Mouse (Mus musculus): Measurements from ENCODE around the gene Olfr1335.
"Not testable (repeated sequence)": the region's sequence is repeated elsewhere in the genome, so short reads cannot be mapped to it uniquely, and the experiment has no call there.

DNA sequence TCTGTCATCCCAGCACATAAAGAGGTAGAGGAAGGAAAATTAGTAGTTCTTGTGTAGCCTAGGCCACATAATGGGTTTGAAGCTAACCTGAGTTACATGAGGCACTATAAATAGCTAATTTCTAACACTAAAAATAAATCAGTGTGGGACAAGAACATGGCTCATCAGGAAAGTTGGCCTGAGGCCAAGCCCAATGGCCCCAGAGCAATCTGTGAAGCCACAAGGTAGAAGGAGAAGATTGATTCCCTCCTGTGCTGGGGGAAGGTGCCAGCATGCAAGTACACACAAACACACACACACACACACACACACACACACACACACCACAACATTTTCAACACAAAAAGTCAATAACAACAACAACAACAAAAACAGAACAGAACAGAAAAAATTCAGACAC is 16.9 kb downstream of the Olfr1335 start:
- not testable (repeated sequence) for TF ChIP-seq POLR2A (IDR thresholded peaks at IDR 0.05; ENCODE audit: low read depth, low read length); CTCF (conservative IDR thresholded peaks at IDR 0.05 in 1 of 2, IDR thresholded peaks at IDR 0.05 in 1 of 2; ENCODE audit: low read depth in 2 of 2, low read length in 2 of 2); MAX (IDR thresholded peaks at IDR 0.05; ENCODE audit: low read length); TBP (conservative IDR thresholded peaks at IDR 0.05; ENCODE audit: low read depth, low read length); TCF12 (IDR thresholded peaks at IDR 0.05; ENCODE audit: low read depth, low read length); HCFC1 (IDR thresholded peaks at IDR 0.05; ENCODE audit: low read depth, low read length); POLR2AphosphoS2 (IDR thresholded peaks at IDR 0.05; ENCODE audit: low read depth, low read length); ZNF384 (IDR thresholded peaks at IDR 0.05; ENCODE audit: low read depth, low read length); USF1 (IDR thresholded peaks at IDR 0.05; ENCODE audit: low read depth, low read length); EP300 (IDR thresholded peaks at IDR 0.05; ENCODE audit: low read length); ZMIZ1 (IDR thresholded peaks at IDR 0.05; ENCODE audit: low read depth, low read length); UBTF (IDR thresholded peaks at IDR 0.05; ENCODE audit: low read depth, low read length); MXI1 (IDR thresholded peaks at IDR 0.05; ENCODE audit: low read depth, low read length); RCOR1 (conservative IDR thresholded peaks at IDR 0.05; ENCODE audit: low read depth, low read length)

All from CH12.LX (cell line).